Mouse (Mus musculus) neural tube, embryonic 15.5 days (tissue): ENCODE results near the gene Ensa. TPM values are rescaled to one million over a fixed set of nuclear protein-coding genes. Genes with fewer than 3 reads are reported as not detected.
"Not testable (repeated sequence)": the region's sequence is repeated elsewhere in the genome, so short reads cannot be mapped to it uniquely, and the experiment has no call there.

Experiments
- ATAC-seq: fragments of 200-750 bp; cut with Nextera tagmentation; 2 replicates; pipeline ENCODE4 v1.8.0; 2017; ENCODE audit warnings: mild to moderate bottlenecking, moderate TSS enrichment, moderate library complexity; ENCODE audit not compliant: low FRiP score
- H3K27ac ChIP-seq: fragments of 300-500 bp; sonication (generic); replicated peaks from 2 replicates; pipeline ENCODE4 v1.5.1; 2015; ENCODE audit warnings: mild to moderate bottlenecking, inconsistent platforms
- H3K27me3 ChIP-seq: fragments of 300-500 bp; sonication (generic); replicated peaks from 2 replicates; pipeline ENCODE4 v1.6.1; 2015; ENCODE audit warnings: inconsistent platforms
- H3K36me3 ChIP-seq: fragments of 300-500 bp; sonication (generic); 2 replicates; pipeline ENCODE4 v1.6.1; 2015; ENCODE audit warnings: inconsistent platforms
- H3K4me1 ChIP-seq: fragments of 300-500 bp; sonication (generic); 2 replicates; pipeline ENCODE4 v1.6.1; 2015; ENCODE audit warnings: inconsistent platforms
- H3K4me2 ChIP-seq: fragments of 300-500 bp; sonication (generic); 2 replicates; pipeline ENCODE4 v1.6.1; 2015; ENCODE audit warnings: inconsistent platforms, mild to moderate bottlenecking, moderate library complexity
- H3K4me3 ChIP-seq: fragments of 300-500 bp; sonication (generic); replicated peaks from 2 replicates; pipeline ENCODE4 v1.5.1; 2015; ENCODE audit warnings: mild to moderate bottlenecking, inconsistent platforms
- H3K9ac ChIP-seq: fragments of 300-500 bp; sonication (generic); replicated peaks from 2 replicates; pipeline ENCODE4 v1.6.1; 2015; ENCODE audit warnings: mild to moderate bottlenecking, inconsistent platforms
- H3K9me3 ChIP-seq: fragments of 300-500 bp; sonication (generic); replicated peaks from 2 replicates; pipeline ENCODE4 v1.6.1; 2016; ENCODE audit warnings: inconsistent platforms
- WGBS: fragments of 180-500 bp; shearing (Covaris S2); methylation state at CpG from one replicate; pipeline ENCODE4 v1.1.7; 2015; ENCODE audit warnings: mixed read lengths; 5-methylcytosine and 5-hydroxymethylcytosine counted together
- polyA plus RNA-seq: library from polyadenylated mRNA; unstranded; fragments of >200 nt; fragmentation: Nextera tagmentation; extraction: Ambion mirVana; gene quantifications from 2 replicates; pipeline ENCODE4 v1.2.1, GENCODE M21; 2015

The Ensa gene
- polyA plus RNA-seq: 102 and 109 TPM in 2 replicates

GRCm38 (mm10) chr3:95624628-95625503 lies at the start of gene Ensa:
Ensa (plus strand) TSS chr3:95624993.
- Histone ChIP-seq H3K27ac (peak within 1 kb of the TSS; percentile 94), H3K9ac (peak within 1 kb of the TSS; percentile 68), H3K4me1 (peaks cover 31% of the 10 kb centered on the region), H3K4me2 (peak within 1 kb of the TSS; percentile 78), H3K9me3 (no peaks in the 10 kb centered on the region), H3K27me3 (no peaks in the 10 kb centered on the region), H3K4me3 (peak within 1 kb of the TSS; percentile 67), H3K36me3 (peaks cover 35% of the 10 kb centered on the region)
- WGBS: under 1% methylated on average over 43 of the region's 44 CpGs
- peak; percentile 99 for ATAC-seq

DNA sequence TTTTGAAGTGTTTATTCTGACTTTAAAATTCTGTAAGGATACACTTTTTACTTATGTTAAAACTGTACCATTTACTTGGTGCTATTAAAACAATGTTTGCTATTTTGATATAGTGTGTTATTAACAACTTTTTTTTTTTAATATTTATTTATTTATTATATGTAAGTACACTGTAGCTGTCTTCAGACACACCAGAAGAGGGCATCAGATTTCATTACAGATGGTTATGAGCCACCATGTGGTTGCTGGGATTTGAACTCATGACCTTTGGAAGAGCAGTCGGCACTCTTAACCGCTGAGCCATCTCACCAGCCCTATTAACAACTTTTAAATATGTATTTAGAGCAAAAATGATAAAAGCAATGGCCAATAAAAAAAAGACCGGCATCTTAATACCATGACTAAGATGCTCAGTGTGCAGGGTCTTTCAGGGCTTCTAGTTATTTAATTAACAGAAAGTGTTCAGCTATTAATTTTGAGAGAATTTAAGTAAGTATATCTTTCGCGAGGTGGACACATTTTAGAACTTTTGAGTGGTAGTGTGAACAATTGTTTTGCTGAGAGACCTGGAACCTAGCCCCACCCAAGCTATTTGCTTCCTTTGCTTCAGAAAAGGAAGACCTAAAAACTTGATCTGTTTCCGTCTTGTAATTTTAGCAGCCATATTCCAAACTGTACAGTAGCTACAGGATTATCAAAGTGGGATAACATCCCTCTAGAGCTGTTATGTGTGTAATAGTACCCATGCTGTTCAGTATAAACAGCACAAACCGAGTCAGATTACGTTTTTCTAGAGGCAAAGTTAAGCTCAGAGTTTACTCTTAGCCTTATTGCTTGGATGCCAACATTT lies 36.8 kb upstream of the Ensa start:
- Histone ChIP-seq H3K4me1 (peaks cover 12% of the 10 kb centered on the region), H3K27ac (peak overlapping the region; percentile 72), H3K9ac (peak overlapping the region; percentile 23; the same call in 1 of the 2 replicates), H3K36me3 (peaks cover 8% of the 10 kb centered on the region), H3K4me3 (peak overlapping the region; percentile 81), H3K9me3 (no peaks in the 10 kb centered on the region), H3K27me3 (no peaks in the 10 kb centered on the region), H3K4me2 (peak overlapping the region; percentile 60)
- 52% methylated on average over 8 of the region's 8 CpGs for WGBS
- no peak; the same call in 1 of the 2 replicates for ATAC-seq

DNA sequence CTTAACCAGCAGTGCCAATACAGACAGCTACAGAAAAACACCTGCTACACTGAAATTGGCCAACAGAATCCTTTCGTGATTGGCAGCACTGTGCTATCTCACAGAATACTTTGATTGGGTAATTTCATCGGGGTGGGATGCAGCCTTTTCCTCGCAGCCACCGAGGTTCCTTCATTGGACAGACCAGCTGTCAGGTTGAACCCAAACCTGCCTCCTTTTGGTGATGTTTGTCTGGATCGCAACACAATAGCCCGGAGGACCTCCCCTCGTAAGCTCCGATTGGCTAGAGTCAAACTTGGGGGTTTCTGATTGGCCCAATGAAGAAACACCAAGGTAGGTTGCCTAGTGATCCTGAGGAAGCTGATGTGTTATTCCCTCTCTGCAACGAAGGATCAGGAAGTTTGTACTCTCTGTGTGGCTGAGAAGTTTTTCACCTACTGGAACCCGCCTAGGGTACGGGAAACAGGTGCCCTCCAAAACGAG lies 36.1 kb upstream of the Ensa start, which contains the start of gene Golph3l:
Gene Golph3l, plus strand, starts transcription at position 331 of the 483 bp plus-strand sequence.
- under 1% methylated on average over 12 of the region's 12 CpGs for WGBS
- ATAC-seq: peak; percentile 100
- Histone ChIP-seq H3K9me3 (no peaks in the 10 kb centered on the region), H3K4me1 (peaks cover 12% of the 10 kb centered on the region), H3K27me3 (no peaks in the 10 kb centered on the region), H3K4me2 (peak within 1 kb of the TSS; percentile 71), H3K4me3 (peak within 1 kb of the TSS; percentile 81), H3K36me3 (peaks cover 12% of the 10 kb centered on the region), H3K9ac (peak within 1 kb of the TSS; percentile 74), H3K27ac (peak within 1 kb of the TSS; percentile 75)

DNA sequence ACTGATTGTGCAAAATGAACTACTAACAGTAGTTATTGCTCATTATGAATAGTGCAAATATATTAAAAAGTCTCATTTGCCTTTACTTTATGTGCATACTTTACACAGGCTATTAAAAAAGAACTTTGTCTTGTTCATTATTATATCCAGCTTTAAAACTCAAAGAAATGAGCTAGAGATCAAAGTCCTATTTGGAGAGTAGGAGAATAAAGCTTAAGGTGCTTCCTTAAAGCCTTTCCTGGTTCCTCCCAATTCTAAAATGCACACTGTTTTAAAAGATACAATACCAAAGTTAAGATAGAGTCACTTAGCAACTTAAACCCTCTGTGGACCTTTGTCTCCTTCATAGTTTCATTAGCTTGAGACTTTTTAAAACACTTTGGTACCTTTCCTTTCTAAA lies 26.1 kb upstream of the Ensa start:
- H3K9me3 ChIP-seq: no peaks in the 10 kb centered on the region
- peaks cover 16% of the 10 kb centered on the region for H3K36me3 ChIP-seq
- H3K9ac ChIP-seq: no peak overlapping the region
- no peak overlapping the region for H3K27ac ChIP-seq
- no peaks in the 10 kb centered on the region for H3K4me1 ChIP-seq
- H3K4me2 ChIP-seq: no peak overlapping the region
- ATAC-seq: no peak
- no peaks in the 10 kb centered on the region for H3K27me3 ChIP-seq
- no peak overlapping the region for H3K4me3 ChIP-seq

DNA sequence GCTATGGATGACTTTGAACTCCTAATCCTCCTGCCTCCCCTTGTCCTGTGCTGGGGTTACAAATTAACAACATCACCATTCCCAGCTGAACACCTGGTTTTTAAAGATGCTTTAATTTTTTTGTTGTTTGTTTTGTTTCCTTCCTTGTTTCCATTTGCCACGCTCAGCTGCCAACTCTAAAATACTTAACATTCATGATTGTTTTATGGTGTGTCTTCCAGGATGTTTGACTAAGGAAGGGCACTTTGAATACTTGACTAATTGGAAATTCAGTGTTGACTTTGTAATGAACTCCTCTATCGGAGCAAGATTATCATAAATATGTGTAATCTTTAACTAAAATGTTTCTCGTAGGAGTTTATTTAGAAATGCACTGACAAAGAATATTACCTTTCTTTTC lies 23.5 kb upstream of the Ensa start:
- Histone ChIP-seq H3K27ac (no peak overlapping the region), H3K9me3 (no peaks in the 10 kb centered on the region), H3K4me3 (no peak overlapping the region), H3K9ac (no peak overlapping the region), H3K4me2 (no peak overlapping the region), H3K36me3 (peaks cover 7% of the 10 kb centered on the region), H3K27me3 (no peaks in the 10 kb centered on the region), H3K4me1 (no peaks in the 10 kb centered on the region)
- WGBS: 88% methylated on average over 3 of the region's 3 CpGs
- ATAC-seq: no peak

- H3K27me3 ChIP-seq: no peaks in the 10 kb centered on the region
- H3K9ac ChIP-seq: no peak overlapping the region
- no peak overlapping the region for H3K4me2 ChIP-seq
- no peak for ATAC-seq
- WGBS: 81% methylated on average over 3 of the region's 3 CpGs
- H3K4me3 ChIP-seq: no peak overlapping the region
- no peaks in the 10 kb centered on the region for H3K4me1 ChIP-seq
- no peaks in the 10 kb centered on the region for H3K9me3 ChIP-seq
- H3K27ac ChIP-seq: no peak overlapping the region
- H3K36me3 ChIP-seq: peaks cover 35% of the 10 kb centered on the region
Observed at GRCm38 (mm10) chr3:95606096-95606495, 18.7 kb upstream of the Ensa start.

DNA sequence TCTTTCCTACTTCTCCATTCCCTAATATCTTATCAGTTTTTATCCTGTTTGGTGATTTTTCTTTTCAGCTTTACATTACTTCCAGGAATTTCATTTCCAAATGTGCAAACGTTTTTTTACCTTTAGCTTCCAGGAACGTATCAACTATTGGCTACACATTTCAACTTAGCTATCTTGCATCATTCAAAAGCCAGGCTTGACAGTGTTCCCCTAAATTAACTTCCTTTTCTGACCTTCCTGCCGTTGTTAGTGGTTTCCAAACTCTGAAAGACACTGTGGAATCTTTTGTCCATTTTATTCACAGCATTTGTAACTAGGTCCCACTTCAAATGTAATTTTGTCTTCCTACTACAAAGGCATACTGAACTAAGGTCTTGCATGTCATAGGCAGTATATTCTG lies 15.6 kb upstream of the Ensa start:
- Histone ChIP-seq H3K36me3 (peaks cover 39% of the 10 kb centered on the region), H3K4me2 (no peak overlapping the region), H3K9ac (no peak overlapping the region), H3K27ac (no peak overlapping the region), H3K27me3 (no peaks in the 10 kb centered on the region), H3K4me1 (no peaks in the 10 kb centered on the region), H3K9me3 (no peaks in the 10 kb centered on the region), H3K4me3 (no peak overlapping the region)
- no peak for ATAC-seq
- 73% methylated on average over 3 of the region's 3 CpGs for WGBS

DNA sequence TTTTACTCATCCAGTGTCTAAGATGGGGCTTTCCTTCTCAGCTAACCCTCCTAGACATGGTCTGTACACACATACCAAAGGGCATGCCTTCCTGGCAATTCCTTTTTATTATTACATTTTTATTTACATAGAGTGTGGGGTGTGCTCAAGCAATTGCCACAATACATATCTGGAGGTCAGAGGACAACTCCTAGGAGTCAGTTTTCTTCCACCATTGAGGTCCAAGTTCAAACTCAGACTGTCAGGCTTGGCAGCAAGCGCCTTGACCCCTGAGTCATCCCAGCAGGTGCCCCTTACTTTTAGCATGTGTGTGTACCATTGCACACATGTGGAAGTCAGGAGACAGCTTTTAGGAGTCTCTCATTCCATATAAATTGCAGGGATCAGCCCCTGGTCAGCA lies 10.8 kb upstream of the Ensa start:
- Histone ChIP-seq H3K4me1 (no peaks in the 10 kb centered on the region), H3K9ac (no peak overlapping the region), H3K27ac (no peak overlapping the region), H3K27me3 (no peaks in the 10 kb centered on the region), H3K4me2 (no peak overlapping the region), H3K9me3 (no peaks in the 10 kb centered on the region), H3K36me3 (peaks cover 50% of the 10 kb centered on the region), H3K4me3 (no peak overlapping the region)
- 100% methylated on average over 1 of the region's 1 CpGs for WGBS
- ATAC-seq: no peak

DNA sequence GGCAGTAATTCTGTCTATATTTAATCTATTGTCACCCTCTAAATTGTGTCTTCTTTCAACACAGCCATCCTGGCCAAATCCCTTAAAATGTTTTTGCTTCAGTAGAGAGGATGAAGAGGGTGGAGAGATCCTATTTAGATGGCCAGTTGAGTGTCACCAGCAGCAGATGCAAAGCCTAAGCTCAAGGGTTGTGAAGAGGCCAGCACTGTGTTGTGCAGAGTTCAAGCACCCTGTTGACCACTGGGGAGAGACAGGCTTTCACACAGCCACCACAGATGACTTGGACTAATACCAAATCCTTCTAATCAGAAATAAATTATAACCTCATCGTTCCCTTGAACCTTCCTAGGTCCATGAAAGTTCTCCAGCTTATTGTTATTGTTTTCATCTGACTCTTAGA lies 6.3 kb upstream of the Ensa start:
- Histone ChIP-seq H3K27ac (no peak overlapping the region), H3K4me3 (no peak overlapping the region), H3K4me2 (no peak overlapping the region), H3K9me3 (no peaks in the 10 kb centered on the region), H3K4me1 (no peaks in the 10 kb centered on the region; the same call in 1 of the 2 replicates), H3K9ac (no peak overlapping the region), H3K27me3 (no peaks in the 10 kb centered on the region), H3K36me3 (peaks cover 38% of the 10 kb centered on the region)
- WGBS: 83% methylated on average over 1 of the region's 1 CpGs
- ATAC-seq: no peak

DNA sequence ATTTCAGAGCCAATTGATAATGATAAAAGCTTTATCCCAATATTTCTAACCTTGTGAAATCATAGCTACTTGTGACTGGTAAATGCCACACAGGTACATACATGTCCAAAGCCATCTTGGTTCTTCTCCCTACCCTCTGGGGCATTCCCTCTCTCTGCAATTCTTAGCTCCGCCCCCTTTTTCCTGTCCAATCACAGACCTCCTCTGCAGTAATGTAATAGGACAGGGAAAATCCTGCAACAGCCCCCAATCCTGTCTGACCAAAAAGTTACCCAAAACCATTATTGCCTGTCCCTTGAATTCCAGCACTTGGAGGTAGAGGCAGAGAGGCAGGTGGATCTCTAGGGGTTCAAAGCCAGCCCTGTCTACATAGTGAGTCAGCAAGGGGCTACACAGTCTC lies 3.6 kb upstream of the Ensa start:
- Histone ChIP-seq H3K9ac (no peak overlapping the region), H3K4me2 (no peak overlapping the region), H3K4me3 (no peak overlapping the region), H3K27ac (no peak overlapping the region), H3K36me3 (peaks cover 26% of the 10 kb centered on the region), H3K27me3 (no peaks in the 10 kb centered on the region), H3K4me1 (peaks cover 10% of the 10 kb centered on the region), H3K9me3 (no peaks in the 10 kb centered on the region)
- WGBS: 91% methylated on average over 1 of the region's 1 CpGs
- ATAC-seq: no peak

DNA sequence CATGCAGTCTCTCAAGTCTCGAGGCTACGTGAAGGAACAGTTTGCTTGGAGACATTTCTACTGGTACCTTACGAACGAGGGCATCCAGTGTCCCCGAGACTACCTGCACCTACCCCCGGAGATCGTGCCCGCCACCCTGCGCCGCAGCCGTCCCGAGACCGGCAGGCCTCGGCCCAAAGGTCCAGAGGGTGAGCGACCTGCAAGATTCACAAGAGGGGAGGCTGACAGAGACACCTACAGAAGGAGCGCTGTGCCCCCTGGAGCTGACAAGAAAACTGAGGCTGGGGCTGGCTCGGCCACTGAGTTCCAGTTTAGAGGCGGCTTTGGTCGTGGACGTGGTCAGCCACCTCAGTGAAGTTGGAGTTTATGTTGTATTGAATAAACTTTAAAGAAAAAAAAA lies 2.4 kb upstream of the Ensa start:
- Histone ChIP-seq H3K4me1 (peaks cover 22% of the 10 kb centered on the region), H3K36me3 (peaks cover 24% of the 10 kb centered on the region)
- 95% methylated on average over 20 of the region's 20 CpGs for WGBS
- not testable (repeated sequence) for H3K9me3 ChIP-seq, H3K27me3 ChIP-seq, ATAC-seq, H3K9ac ChIP-seq, H3K27ac ChIP-seq, H3K4me3 ChIP-seq, H3K4me2 ChIP-seq
